Mouse (Mus musculus) adrenal gland, postnatal 14 days (tissue): ENCODE results near the gene Plekhm3. TPM values are rescaled to one million over a fixed set of nuclear protein-coding genes. Genes with fewer than 3 reads are reported as not detected.
A peak's percentile ranks its signal among the peaks of the same experiment; 100 is the strongest.

Source experiments
- DNase-seq: peaks from one replicate; pipeline ENCODE4 v3.0.0; 2021; ENCODE audit warnings: mixed read lengths
- total RNA-seq: library from RNA; stranded (reverse); gene quantifications from 2 replicates; pipeline ENCODE4 v1.2.3, GENCODE M21; 2021

Plekhm3 gene
- total RNA-seq, 1 experiment from 2014 or later = 19.2 TPM

- DNase-seq = peak; percentile 45
Measured at GRCm38 (mm10) chr1:64875712-64876111, 80.9 kb downstream of the Plekhm3 start.

DNA sequence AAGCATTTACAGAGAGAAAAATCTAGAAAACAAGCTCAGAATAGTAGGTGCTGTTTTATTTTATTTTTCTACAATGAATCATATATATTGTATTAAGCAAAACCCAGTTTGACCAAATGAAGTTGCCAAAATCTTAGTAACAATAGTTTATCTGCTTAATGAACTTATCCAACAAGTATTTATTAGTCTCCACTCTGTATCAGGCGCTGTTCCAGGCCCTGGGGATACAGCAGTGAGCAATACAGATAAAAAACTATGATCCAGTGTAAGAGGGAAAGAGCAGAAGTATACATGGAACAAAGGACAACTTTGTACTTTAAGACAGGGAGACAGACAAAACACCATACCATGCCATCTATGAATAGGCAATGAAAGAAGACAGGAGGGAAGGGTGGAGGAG, 81.5 kb downstream of the Plekhm3 start:
- no peak for DNase-seq

DNA sequence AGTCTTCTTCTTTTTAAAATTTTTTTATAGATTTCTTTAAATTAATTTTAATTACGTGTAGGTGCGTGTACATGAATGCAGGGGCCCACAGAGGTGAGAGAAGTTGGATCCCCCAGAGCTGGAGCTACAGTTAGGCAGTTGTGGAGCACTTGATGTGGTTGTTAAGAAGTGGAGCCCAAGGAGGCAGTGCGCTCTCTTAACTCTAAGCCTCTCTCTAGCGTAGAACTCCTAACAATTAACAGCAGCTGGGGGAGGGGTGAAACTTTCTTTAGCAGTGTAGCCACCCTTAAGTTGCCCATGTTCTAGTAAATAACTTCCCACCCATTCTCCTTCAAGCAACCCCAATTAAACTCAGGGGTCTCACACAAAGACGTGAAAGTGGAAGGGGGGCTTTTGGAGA, 84.7 kb downstream of the Plekhm3 start:
- no peak for DNase-seq

- DNase-seq = no peak
Measured at GRCm38 (mm10) chr1:64867684-64868083, 88.9 kb downstream of the Plekhm3 start.

DNA sequence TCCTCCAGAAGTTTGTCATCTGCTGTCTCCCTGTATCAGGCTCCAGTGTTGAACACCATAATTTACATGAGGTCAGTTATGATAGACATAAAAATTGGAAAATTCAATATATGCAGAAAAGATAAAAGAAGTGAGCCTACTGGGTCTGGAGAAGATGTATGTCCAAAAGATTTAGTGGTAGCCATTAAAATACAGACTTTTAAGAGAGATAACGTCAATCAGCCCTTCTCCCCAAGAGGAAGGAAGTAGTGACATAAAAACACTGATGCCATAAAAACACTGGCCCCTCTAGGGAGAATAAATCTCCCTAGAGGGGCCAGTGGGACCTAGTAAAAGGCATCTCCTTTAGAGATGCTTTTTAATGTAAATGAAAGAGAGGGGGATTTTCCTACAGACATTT, 90.5 kb downstream of the Plekhm3 start:
- no peak for DNase-seq

GRCm38 (mm10) chr1:64860235-64860920, 96.2 kb downstream of the Plekhm3 start:
- no peak for DNase-seq

DNA sequence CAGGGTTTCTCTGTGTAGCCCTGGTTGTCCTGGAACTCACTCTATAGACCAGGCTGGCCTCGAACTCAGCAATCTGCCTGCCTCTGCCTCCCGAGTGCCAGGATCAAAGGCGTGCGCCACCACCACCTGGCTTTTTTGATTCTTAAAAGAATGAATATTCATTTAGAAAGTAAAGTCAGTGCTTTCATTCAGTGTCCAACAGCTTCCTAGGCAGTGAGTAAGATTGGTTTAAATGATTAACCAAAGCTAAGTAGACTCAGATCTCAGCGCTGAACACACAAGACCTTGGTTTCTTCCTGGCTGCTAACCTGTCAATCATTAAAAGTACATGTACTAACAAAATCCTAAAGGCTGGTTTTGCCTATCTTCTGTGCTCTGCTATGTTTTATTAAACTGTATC, 96.8 kb downstream of the Plekhm3 start:
- DNase-seq = no peak

DNA sequence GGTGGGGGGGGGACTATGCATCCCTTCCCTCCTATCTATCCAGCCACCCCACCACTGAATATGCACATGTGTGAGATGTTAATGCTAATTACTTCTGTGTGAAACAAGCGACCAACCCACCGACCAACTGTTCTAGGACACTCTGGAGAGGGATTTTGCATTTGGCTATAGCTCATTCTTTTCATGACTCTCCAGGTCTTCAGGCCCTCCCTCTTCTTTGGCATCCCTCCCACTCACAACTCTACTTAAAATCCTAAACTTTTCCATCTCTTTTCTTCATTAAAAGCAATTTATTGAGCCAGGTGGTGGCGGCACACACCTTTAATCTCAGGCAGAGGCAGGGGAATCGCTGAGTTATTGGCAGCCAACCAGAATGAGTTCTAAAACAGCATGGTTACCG, 101.8 kb downstream of the Plekhm3 start:
- DNase-seq = no peak

GRCm38 (mm10) chr1:64853738-64854730, 102.6 kb downstream of the Plekhm3 start:
- DNase-seq = peak; percentile 81

- DNase-seq = no peak
Measured at GRCm38 (mm10) chr1:64853244-64853643, 103.4 kb downstream of the Plekhm3 start.

DNA sequence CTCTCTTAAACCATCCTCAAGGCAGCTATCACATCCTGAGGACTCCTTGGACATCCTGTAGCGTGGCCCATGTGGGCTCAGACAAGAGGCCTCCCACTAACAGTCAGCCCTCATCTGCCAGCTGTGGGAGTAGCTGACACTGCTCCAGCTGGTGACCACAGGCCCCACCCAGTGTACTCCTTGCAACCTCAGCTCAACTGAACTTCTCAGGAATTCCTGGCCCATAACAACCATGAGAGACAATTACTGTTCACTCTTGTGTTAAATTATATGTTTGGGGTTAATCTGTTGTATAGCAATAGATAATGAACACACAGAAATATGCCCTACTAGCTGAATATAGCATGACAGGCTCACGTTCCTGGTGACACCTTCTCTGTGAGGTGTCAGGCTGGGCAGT, 104.4 kb downstream of the Plekhm3 start:
- DNase-seq = no peak

- no peak for DNase-seq
Measured at GRCm38 (mm10) chr1:64850345-64850744, 106.3 kb downstream of the Plekhm3 start.

GRCm38 (mm10) chr1:64848996-64849395, 107.6 kb downstream of the Plekhm3 start:
- no peak for DNase-seq

- no peak for DNase-seq
Measured at GRCm38 (mm10) chr1:64848081-64848480, 108.5 kb downstream of the Plekhm3 start.

DNA sequence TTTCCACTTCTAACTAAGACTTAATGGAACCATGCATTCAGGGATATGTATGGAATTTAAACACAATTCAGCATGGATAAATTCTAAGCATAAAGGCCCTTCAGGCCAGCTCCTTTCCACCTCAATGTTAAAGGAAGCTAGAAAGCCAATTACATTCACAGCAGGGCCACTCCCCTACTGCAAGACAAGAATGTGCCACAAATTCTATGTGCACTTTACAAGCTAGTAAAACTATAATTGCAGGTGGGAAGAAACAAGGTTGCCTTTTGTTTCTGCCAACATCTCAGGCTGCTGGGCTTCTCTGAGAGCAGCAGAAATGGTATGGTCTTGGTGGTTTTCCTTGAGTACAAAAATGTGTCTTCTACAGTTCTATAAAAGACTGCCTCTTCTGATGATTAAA, 109.1 kb downstream of the Plekhm3 start:
- DNase-seq = no peak

DNA sequence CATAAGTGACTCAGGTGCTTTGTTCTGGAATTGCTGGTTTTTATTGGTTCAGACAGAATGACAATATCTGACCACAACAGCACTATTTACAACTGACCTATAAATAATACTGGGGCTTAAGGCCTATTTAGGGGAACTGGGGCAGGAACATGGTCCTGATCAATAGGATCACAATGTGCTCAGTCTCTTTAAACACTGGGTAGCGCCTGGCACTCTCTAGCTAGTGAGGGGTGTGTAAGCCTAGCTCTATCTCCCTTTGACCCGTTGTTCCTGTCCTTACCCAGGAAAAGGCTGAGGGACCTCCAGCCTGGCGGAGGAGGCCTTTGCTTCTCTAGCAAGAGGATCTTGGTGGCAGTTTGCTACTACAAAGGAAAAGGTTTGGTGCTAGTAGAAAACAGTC, 111.6 kb downstream of the Plekhm3 start:
- DNase-seq = no peak

- no peak for DNase-seq
Measured at GRCm38 (mm10) chr1:64843900-64844616, 112.6 kb downstream of the Plekhm3 start.

DNA sequence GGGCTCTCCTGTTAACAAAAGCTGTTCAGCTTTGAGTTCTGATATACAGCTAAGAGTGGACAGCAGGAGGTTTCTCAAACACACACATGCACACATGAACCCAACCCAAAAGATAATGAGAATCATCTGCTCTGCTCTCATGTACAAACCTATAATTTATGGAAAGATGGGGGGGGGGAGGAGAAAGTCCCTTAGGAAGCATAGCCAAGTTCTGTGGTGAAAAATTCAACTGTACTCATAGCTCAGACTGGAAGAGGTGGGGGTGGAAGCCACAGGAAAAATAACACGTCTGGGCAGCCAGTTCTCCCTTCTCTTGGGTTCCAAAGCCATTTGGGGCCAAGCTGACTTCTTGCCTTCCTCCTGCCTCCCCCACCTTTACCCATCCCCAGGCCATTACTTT, 115.7 kb downstream of the Plekhm3 start:
- DNase-seq = no peak

- DNase-seq = no peak
Measured at GRCm38 (mm10) chr1:64836584-64836983, 120.0 kb downstream of the Plekhm3 start.

DNA sequence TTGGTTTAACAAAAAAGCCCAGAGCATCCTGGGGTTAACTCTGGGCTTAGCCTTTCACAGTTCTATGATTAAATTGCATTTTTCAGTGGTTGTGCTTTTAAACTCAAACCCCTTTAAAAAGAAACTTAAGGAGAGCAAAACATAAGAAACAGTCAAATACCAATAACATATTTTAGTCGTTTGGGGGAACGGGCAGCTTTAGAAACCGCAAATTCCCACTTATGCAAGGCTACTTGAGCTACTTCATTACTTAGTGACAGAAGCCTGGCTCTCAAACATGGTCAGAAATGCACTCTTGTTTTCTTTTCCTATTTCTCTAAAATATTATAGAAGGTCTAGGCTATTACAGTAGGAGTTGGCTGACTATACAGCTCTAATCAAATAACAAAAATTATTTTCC, 120.5 kb downstream of the Plekhm3 start:
- no peak for DNase-seq

DNA sequence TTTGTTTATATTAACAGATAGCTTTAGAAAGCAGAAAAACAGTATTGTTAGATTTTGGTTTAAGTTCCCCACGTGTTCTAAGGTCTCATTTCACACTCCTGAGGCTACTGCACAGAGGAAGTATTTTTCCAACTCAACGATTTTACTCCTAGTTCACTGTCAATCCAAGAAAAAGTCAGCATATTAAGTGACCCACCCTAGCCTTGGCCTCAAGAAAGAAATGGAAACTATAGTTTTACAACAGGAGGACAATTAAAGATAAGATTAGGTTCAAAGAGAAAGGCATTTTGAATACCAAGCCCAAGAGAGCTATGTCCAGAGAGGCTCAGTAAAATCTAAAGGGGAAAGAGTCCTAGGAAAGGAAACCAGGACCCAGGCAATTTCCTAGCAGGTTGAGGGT, 125.1 kb downstream of the Plekhm3 start:
- no peak for DNase-seq

DNA sequence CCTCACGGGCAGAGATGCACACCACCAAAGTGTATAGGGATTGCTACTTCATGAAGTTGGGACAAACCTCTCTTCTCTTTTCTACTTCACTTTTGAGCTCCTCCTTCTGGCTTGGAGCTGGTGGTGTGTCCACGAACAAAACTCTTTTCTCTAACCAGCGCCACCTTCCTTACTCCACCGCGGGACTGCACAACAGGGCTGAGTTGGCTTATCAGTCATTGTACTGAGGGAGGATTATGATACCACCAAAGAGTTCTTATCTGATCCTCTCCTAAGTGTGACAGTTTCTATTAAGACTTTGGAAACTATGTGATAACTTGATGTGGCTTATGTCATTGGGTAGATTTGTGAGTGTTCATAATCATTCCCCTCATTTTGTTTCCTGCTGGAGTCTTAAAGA, 129.2 kb downstream of the Plekhm3 start:
- DNase-seq = no peak
